Mouse (Mus musculus): ENCODE data around the gene Rsph14. TPM values are rescaled to one million over a fixed set of nuclear protein-coding genes. Genes with fewer than 3 reads are reported as not detected.

Gene Rsph14
- polyA plus RNA-seq, 1 experiment: 6.1 TPM

DNA sequence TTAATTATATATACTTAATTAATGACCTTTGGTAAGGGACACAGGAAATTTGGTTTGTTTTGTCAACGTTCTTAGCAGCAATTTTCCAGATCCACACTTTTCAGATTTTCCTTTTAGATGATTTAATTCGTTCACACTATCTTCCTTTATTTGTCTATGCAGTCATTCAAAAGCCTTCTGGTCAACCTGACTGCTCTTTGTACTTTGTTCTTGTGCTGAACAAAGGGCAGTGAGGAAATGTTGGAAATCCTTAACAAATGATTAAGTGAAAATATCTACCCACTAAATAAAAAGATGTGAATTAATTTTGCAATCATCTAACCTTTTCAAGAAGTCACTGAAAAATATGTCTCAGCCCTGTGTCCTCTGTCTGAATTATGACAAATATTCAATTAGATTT lies 124.0 kb downstream of the Rsph14 start:
- no peak for DNase-seq
- WGBS: 60% methylated on average over 2 of the region's 2 CpGs
- TF ChIP-seq CTCF (IDR thresholded peaks at IDR 0.05; ENCODE audit: insufficient read depth, low read length) (no peak), POLR2A (IDR thresholded peaks at IDR 0.05; ENCODE audit: borderline replicate concordance, extremely low read depth, low read depth, low read length) (no peak)
- H3K4me3 ChIP-seq (replicated peaks; ENCODE audit: extremely low read depth, low read depth, low read length): no peak overlapping the region
- no peaks in the 10 kb centered on the region for H3K4me1 ChIP-seq (ENCODE audit: control insufficient read depth, insufficient read depth, low read length)

Other genes starting within 250 kb of the Rsph14 start
- 3.0 and 4.6 TPM in 2 replicates for gene Gnaz, start 65.4 kb downstream of the Rsph14 start, polyA plus RNA-seq (2012; rRNA removed)
- gene Rab36, start 4.5 kb upstream of the Rsph14 start, polyA plus RNA-seq (2012; rRNA removed): 13.4 and 19.3 TPM in 2 replicates
- gene Bcr, start 28.0 kb upstream of the Rsph14 start, polyA plus RNA-seq (2012; rRNA removed): 51.8 and 51.9 TPM in 2 replicates
- 60.8 and 73.3 TPM in 2 replicates for gene Specc1l, start 179.5 kb upstream of the Rsph14 start, polyA plus RNA-seq (2012; rRNA removed)